Mouse (Mus musculus) lung, embryonic 15.5 days (tissue): Measurements from ENCODE around the gene Acy3. TPM values are rescaled to one million over a fixed set of nuclear protein-coding genes. Genes with fewer than 3 reads are reported as not detected.

Experiments used
- ATAC-seq: fragments of 200-750 bp; cut with Nextera tagmentation; 2 replicates; pipeline ENCODE4 v1.8.0; 2017; ENCODE audit warnings: moderate number of reproducible peaks, borderline replicate concordance; ENCODE audit not compliant: low FRiP score, low TSS enrichment; ENCODE audit errors: extremely low read depth
- H3K27ac ChIP-seq: fragments of 300-500 bp; sonication (generic); 2 replicates; pipeline ENCODE4 v1.5.1; 2015; ENCODE audit warnings: moderate library complexity, mild to moderate bottlenecking, inconsistent platforms
- H3K27me3 ChIP-seq: fragments of 300-500 bp; sonication (generic); 2 replicates; pipeline ENCODE4 v1.6.1; 2015; ENCODE audit warnings: inconsistent platforms
- H3K36me3 ChIP-seq: fragments of 300-500 bp; sonication (generic); 2 replicates; pipeline ENCODE4 v1.6.1; 2015; ENCODE audit warnings: inconsistent platforms
- H3K4me1 ChIP-seq: fragments of 300-500 bp; sonication (generic); 2 replicates; pipeline ENCODE4 v1.6.1; 2015; ENCODE audit warnings: inconsistent platforms
- H3K4me2 ChIP-seq: fragments of 300-500 bp; sonication (generic); 2 replicates; pipeline ENCODE4 v1.6.1; 2015; ENCODE audit warnings: inconsistent platforms, mild to moderate bottlenecking, moderate library complexity
- H3K4me3 ChIP-seq: fragments of 300-500 bp; sonication (generic); 2 replicates; pipeline ENCODE4 v1.5.1; 2015; ENCODE audit warnings: mild to moderate bottlenecking, inconsistent platforms
- H3K9ac ChIP-seq: fragments of 300-500 bp; sonication (generic); 2 replicates; pipeline ENCODE4 v1.6.1; 2015; ENCODE audit warnings: inconsistent platforms
- H3K9me3 ChIP-seq: fragments of 300-500 bp; sonication (generic); 2 replicates; pipeline ENCODE4 v1.6.1; 2016; ENCODE audit warnings: inconsistent platforms
- WGBS: fragments of 180-500 bp; shearing (Covaris S2); methylation state at CpG from one replicate; pipeline ENCODE4 v1.1.7; 2015; 5-methylcytosine and 5-hydroxymethylcytosine counted together
- polyA plus RNA-seq: library from polyadenylated mRNA; unstranded; fragments of >200 nt; fragmentation: Nextera tagmentation; extraction: Ambion mirVana; gene quantifications from 2 replicates; pipeline ENCODE4 v1.2.1, GENCODE M21; 2015

The Acy3 gene
- polyA plus RNA-seq, 1 experiment from 2014 or later = 11.1 TPM

- peaks cover 6% of the 10 kb centered on the region for H3K4me1 ChIP-seq
- no peak overlapping the region for H3K4me3 ChIP-seq
- H3K27ac ChIP-seq = no peak overlapping the region
- no peak for ATAC-seq
- WGBS = 93% methylated on average over 8 of the region's 8 CpGs
- H3K9ac ChIP-seq = no peak overlapping the region
- no peaks in the 10 kb centered on the region for H3K27me3 ChIP-seq
- H3K9me3 ChIP-seq = no peaks in the 10 kb centered on the region
- H3K36me3 ChIP-seq = peaks cover 44% of the 10 kb centered on the region
- no peak overlapping the region for H3K4me2 ChIP-seq
Measured at GRCm38 (mm10) chr19:4005971-4006370, 19.6 kb downstream of the Acy3 start.

- Histone ChIP-seq H3K4me3 (0 out of 2 replicates have a peak overlapping the region, but pooled peaks have one; percentile 11), H3K9ac (no peak overlapping the region)
Measured at GRCm38 (mm10) chr19:4011086-4011485, 24.7 kb downstream of the Acy3 start.

GRCm38 (mm10) chr19:4012432-4013022 lies 26.2 kb downstream of the Acy3 start, which contains the start of gene Ndufv1:
TSS of gene Ndufv1 (minus strand) at chr19:4012806.
- Histone ChIP-seq H3K4me3 (peak within 1 kb of the TSS; percentile 62), H3K4me1 (peaks cover 11% of the 10 kb centered on the region), H3K4me2 (peak within 1 kb of the TSS; percentile 65), H3K36me3 (peaks cover 28% of the 10 kb centered on the region), H3K27ac (peak within 1 kb of the TSS; percentile 21; the same call in 1 of the 2 replicates), H3K9me3 (no peaks in the 10 kb centered on the region), H3K9ac (peak within 1 kb of the TSS; percentile 57), H3K27me3 (no peaks in the 10 kb centered on the region)
- under 1% methylated on average over 45 of the region's 45 CpGs for WGBS
- peak; percentile 99 for ATAC-seq

More at GRCm38 (mm10) chr19:4011086-4011485, 24.7 kb downstream of the Acy3 start:
- WGBS = 90% methylated on average over 5 of the region's 5 CpGs
- Histone ChIP-seq H3K36me3 (peaks cover 42% of the 10 kb centered on the region), H3K4me2 (no peak overlapping the region), H3K27me3 (no peaks in the 10 kb centered on the region), H3K9me3 (no peaks in the 10 kb centered on the region), H3K4me1 (peaks cover 11% of the 10 kb centered on the region), H3K27ac (no peak overlapping the region)
- ATAC-seq = no peak

DNA sequence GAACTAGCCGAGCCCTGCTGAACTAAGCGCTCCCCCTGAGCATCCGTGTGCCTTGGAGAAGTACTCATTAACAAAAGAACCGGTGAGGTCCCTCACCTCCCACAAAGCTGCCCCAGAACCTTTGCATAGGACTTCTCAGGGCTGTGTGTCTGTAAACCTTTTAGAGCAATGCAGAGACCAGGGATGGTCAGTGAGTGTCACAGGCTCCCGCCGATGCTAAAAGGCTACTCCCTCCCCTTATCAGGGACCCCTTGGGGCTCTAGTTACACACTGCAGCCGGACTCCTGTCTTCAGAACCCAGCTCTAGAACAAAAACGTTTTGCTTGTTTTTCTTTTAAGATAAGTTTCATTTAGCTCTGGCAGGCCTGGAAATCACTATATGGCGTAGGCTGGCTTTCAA lies 26.7 kb downstream of the Acy3 start:
- ATAC-seq = peak; percentile 21; the same call in 1 of the 2 replicates
- Histone ChIP-seq H3K9me3 (no peaks in the 10 kb centered on the region), H3K4me1 (peaks cover 11% of the 10 kb centered on the region), H3K9ac (peak overlapping the region; percentile 39), H3K27ac (no peak overlapping the region), H3K27me3 (no peaks in the 10 kb centered on the region), H3K4me3 (peak overlapping the region; percentile 62), H3K4me2 (peak overlapping the region; percentile 57), H3K36me3 (peaks cover 22% of the 10 kb centered on the region)
- 11% methylated on average over 9 of the region's 9 CpGs for WGBS

- ATAC-seq = no peak
- H3K36me3 ChIP-seq = peaks cover 9% of the 10 kb centered on the region
Measured at GRCm38 (mm10) chr19:4014802-4015201, 28.4 kb downstream of the Acy3 start.

DNA sequence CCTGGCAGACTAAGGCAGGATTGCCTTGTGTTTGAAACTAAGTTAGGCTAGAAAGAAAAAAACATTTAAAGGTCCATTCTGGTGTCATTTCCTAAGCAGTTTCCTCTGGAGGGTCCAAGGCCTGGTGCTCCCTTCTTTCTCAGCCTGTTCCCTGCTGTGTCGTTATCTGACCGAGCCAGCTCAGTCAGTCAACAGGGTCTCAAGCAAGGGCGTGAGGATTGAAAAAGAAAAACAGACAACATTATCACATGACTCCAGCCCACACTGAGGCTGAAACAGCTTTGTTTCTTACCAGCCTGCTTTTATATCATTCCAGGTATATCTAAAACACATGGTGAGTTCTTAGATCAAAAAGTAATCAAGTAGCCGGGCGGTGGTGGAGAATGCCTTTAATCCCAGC lies 29.3 kb downstream of the Acy3 start:
- no peak for ATAC-seq
- Histone ChIP-seq H3K4me1 (peaks cover 15% of the 10 kb centered on the region), H3K9ac (no peak overlapping the region), H3K27ac (no peak overlapping the region), H3K4me2 (no peak overlapping the region), H3K36me3 (peaks cover 4% of the 10 kb centered on the region; the same call in 1 of the 2 replicates), H3K4me3 (no peak overlapping the region), H3K27me3 (no peaks in the 10 kb centered on the region), H3K9me3 (no peaks in the 10 kb centered on the region)
- 53% methylated on average over 5 of the region's 5 CpGs for WGBS

More at GRCm38 (mm10) chr19:4014802-4015201, 28.4 kb downstream of the Acy3 start:
- H3K4me3 ChIP-seq = no peak overlapping the region
- peaks cover 15% of the 10 kb centered on the region for H3K4me1 ChIP-seq
- H3K9me3 ChIP-seq = no peaks in the 10 kb centered on the region
- H3K27ac ChIP-seq = no peak overlapping the region
- no peak overlapping the region for H3K4me2 ChIP-seq
- no peak overlapping the region for H3K9ac ChIP-seq
- no peaks in the 10 kb centered on the region for H3K27me3 ChIP-seq

DNA sequence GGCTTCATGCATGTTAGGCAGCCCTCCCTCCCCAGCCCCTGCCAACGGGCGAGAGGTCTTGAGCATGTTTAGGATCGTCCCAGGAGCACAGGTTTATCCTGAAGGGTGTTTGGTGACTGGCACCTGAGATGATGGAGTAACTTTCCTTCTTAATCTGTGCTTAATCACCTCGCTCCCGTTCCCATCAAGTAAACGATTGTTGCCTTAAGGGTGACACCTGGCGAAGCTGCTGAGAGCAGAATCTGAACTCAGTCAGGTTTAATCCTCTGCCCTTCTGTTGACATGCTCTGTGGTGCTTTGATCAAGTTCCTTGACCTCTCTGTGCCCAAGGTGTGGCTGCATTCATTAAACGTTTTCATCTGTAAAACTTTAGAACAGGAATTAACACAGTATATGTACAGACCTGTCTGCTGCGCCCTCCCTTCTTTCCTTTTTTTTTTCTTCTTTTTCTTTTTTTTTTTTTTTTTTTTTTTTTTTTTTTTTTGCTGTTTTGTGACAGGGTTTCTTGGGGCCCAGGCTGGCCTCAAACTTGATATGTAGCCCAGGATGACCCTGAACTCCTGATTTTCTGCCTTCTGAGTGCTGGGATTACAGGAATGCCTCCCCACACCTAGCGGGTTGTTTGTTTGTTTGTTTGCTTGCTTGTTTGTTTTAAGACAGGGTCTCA lies 31.7 kb downstream of the Acy3 start:
- Histone ChIP-seq H3K27me3 (no peaks in the 10 kb centered on the region), H3K36me3 (no peaks in the 10 kb centered on the region), H3K27ac (no peak overlapping the region), H3K4me1 (peaks cover 5% of the 10 kb centered on the region; the same call in 1 of the 2 replicates), H3K9me3 (no peaks in the 10 kb centered on the region), H3K4me3 (no peak overlapping the region), H3K4me2 (no peak overlapping the region), H3K9ac (no peak overlapping the region)
- ATAC-seq = no peak
- 40% methylated on average over 10 of the region's 10 CpGs for WGBS

GRCm38 (mm10) chr19:4018743-4019583 lies 32.6 kb downstream of the Acy3 start:
- H3K4me2 ChIP-seq = no peak overlapping the region
- H3K4me3 ChIP-seq = no peak overlapping the region
- H3K27ac ChIP-seq = peak overlapping the region; percentile 1; the same call in 1 of the 2 replicates
- peak; percentile 92; the same call in 1 of the 2 replicates for ATAC-seq
- 23% methylated on average over 18 of the region's 18 CpGs for WGBS
- H3K9me3 ChIP-seq = no peaks in the 10 kb centered on the region
- no peak overlapping the region for H3K9ac ChIP-seq
- H3K36me3 ChIP-seq = no peaks in the 10 kb centered on the region
- H3K27me3 ChIP-seq = no peaks in the 10 kb centered on the region
- peaks cover 5% of the 10 kb centered on the region; the same call in 1 of the 2 replicates for H3K4me1 ChIP-seq

DNA sequence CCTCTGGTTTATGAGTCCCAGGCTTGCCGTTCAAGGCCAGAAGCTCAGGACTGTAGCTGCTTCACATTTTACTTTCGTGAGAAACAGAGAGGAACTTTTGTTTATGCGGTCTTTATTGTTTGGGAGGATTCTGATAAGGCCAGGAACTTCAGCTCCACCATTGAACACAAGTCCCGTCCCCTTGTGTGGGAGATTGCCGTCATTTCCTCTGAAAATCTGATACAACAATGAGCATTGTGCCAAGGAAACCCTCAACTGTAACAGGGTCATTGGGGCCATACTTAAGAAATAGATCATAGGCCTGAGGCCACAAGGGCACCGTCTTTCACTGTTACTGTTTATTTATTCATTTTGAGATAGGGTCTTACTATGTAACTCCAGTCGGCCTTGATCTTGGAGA lies 36.8 kb downstream of the Acy3 start:
- Histone ChIP-seq H3K9me3 (peaks cover 3% of the 10 kb centered on the region; the same call in 1 of the 2 replicates), H3K4me3 (no peak overlapping the region), H3K9ac (no peak overlapping the region), H3K27ac (no peak overlapping the region), H3K4me2 (no peak overlapping the region), H3K27me3 (no peaks in the 10 kb centered on the region), H3K36me3 (no peaks in the 10 kb centered on the region), H3K4me1 (peaks cover 5% of the 10 kb centered on the region; the same call in 1 of the 2 replicates)
- no peak for ATAC-seq
- 56% methylated on average over 7 of the region's 7 CpGs for WGBS

- H3K27ac ChIP-seq = no peak overlapping the region
- H3K27me3 ChIP-seq = no peaks in the 10 kb centered on the region
- H3K9ac ChIP-seq = no peak overlapping the region
- ATAC-seq = no peak
- H3K4me1 ChIP-seq = no peaks in the 10 kb centered on the region
- no peak overlapping the region for H3K4me3 ChIP-seq
- H3K36me3 ChIP-seq = no peaks in the 10 kb centered on the region
- H3K4me2 ChIP-seq = no peak overlapping the region
- peaks cover 3% of the 10 kb centered on the region; the same call in 1 of the 2 replicates for H3K9me3 ChIP-seq
Measured at GRCm38 (mm10) chr19:4027576-4027975, 41.2 kb downstream of the Acy3 start.

DNA sequence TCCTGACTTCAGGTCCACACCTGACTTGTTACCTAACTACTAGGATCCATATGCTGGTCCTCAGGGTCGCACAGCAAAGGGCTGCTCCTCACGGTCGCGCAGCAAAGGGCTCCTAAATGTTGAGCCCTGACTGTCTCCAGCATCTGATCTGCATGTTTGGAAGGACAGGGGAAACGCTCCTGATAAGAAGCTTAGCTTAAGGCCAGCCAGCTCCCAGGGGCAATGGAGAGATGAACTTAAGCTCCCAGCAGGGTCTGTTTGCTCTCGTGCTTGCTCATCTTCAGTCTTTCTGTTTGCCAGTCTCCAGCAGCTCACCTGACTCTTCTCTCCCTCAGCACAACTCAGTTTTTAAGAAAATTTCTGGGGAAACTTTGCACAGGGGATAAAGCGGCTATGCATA lies 46.3 kb downstream of the Acy3 start:
- no peaks in the 10 kb centered on the region for H3K9me3 ChIP-seq
- 46% methylated on average over 7 of the region's 7 CpGs for WGBS
- no peak for ATAC-seq
- no peak overlapping the region for H3K4me3 ChIP-seq
- H3K36me3 ChIP-seq = peaks cover 6% of the 10 kb centered on the region; the same call in 1 of the 2 replicates
- no peak overlapping the region for H3K4me2 ChIP-seq
- H3K27ac ChIP-seq = no peak overlapping the region
- no peak overlapping the region for H3K9ac ChIP-seq
- peaks cover 4% of the 10 kb centered on the region; the same call in 1 of the 2 replicates for H3K4me1 ChIP-seq
- no peaks in the 10 kb centered on the region for H3K27me3 ChIP-seq
